Mouse (Mus musculus) CH12F3 (cell line): Measurements from ENCODE around the gene Pick1.

Source experiments
- in situ Hi-C: fragments of 300-500 bp; cut with MboI; formaldehyde crosslinking; loops from 2 replicates; pipeline ENCODE4 v1.14.3; 2020; ENCODE audit warnings: low sequenced_read_pairs

Gene Pick1

GRCm38 (mm10) chr15:79229058-79229821 lies at the start of gene Pick1, which contains the start of gene Gm49486:
Gene Pick1 (plus strand): TSS chr15:79229173.
Gene Gm49486 (plus strand): TSS chr15:79229391.
- in situ Hi-C loops, result no loop called here

- in situ Hi-C loops, result no loop called here
Observed at GRCm38 (mm10) chr15:79185213-79185612, 43.8 kb upstream of the Pick1 start.

- in situ Hi-C loops, result no loop called here
Observed at GRCm38 (mm10) chr15:79187819-79188218, 41.2 kb upstream of the Pick1 start.

GRCm38 (mm10) chr15:79191426-79191825 lies 37.5 kb upstream of the Pick1 start:
- in situ Hi-C loops, result no loop called here

GRCm38 (mm10) chr15:79192450-79192849 lies 36.5 kb upstream of the Pick1 start:
- in situ Hi-C loops, result no loop called here

- in situ Hi-C loops, result no loop called here
Observed at GRCm38 (mm10) chr15:79192885-79193845, 35.8 kb upstream of the Pick1 start.

GRCm38 (mm10) chr15:79194048-79194447 lies 34.9 kb upstream of the Pick1 start:
- in situ Hi-C loops, result no loop called here

GRCm38 (mm10) chr15:79194946-79195345 lies 34.0 kb upstream of the Pick1 start:
- in situ Hi-C loops, result no loop called here

- in situ Hi-C loops, result no loop called here
Observed at GRCm38 (mm10) chr15:79195492-79195891, 33.5 kb upstream of the Pick1 start.

- in situ Hi-C loops, result no loop called here
Observed at GRCm38 (mm10) chr15:79199390-79199976, 29.5 kb upstream of the Pick1 start.

- in situ Hi-C loops, result no loop called here
Observed at GRCm38 (mm10) chr15:79201491-79202150, 27.4 kb upstream of the Pick1 start.

- in situ Hi-C loops, result no loop called here
Observed at GRCm38 (mm10) chr15:79202575-79202974, 26.4 kb upstream of the Pick1 start.

GRCm38 (mm10) chr15:79208211-79208610 lies 20.8 kb upstream of the Pick1 start:
- in situ Hi-C loops, result no loop called here

GRCm38 (mm10) chr15:79208758-79209439 lies 20.1 kb upstream of the Pick1 start:
- in situ Hi-C loops, result no loop called here

- in situ Hi-C loops, result no loop called here
Observed at GRCm38 (mm10) chr15:79210357-79210756, 18.6 kb upstream of the Pick1 start.

GRCm38 (mm10) chr15:79212750-79213446 lies 16.1 kb upstream of the Pick1 start:
- in situ Hi-C loops, result no loop called here

- in situ Hi-C loops, result no loop called here
Observed at GRCm38 (mm10) chr15:79213591-79213990, 15.4 kb upstream of the Pick1 start.

- in situ Hi-C loops, result no loop called here
Observed at GRCm38 (mm10) chr15:79216191-79216590, 12.8 kb upstream of the Pick1 start.

- in situ Hi-C loops, result no loop called here
Observed at GRCm38 (mm10) chr15:79219572-79219971, 9.4 kb upstream of the Pick1 start.

GRCm38 (mm10) chr15:79223641-79224040 lies 5.3 kb upstream of the Pick1 start:
- in situ Hi-C loops, result no loop called here
